Mouse (Mus musculus): ENCODE results near the gene Fam13c. TPM values are rescaled to one million over a fixed set of nuclear protein-coding genes. Genes with fewer than 3 reads are reported as not detected.
"Not testable (repeated sequence)": the region's sequence is repeated elsewhere in the genome, so short reads cannot be mapped to it uniquely, and the experiment has no call there.

The Fam13c gene
- polyA plus RNA-seq, 1 experiment = not detected

DNA sequence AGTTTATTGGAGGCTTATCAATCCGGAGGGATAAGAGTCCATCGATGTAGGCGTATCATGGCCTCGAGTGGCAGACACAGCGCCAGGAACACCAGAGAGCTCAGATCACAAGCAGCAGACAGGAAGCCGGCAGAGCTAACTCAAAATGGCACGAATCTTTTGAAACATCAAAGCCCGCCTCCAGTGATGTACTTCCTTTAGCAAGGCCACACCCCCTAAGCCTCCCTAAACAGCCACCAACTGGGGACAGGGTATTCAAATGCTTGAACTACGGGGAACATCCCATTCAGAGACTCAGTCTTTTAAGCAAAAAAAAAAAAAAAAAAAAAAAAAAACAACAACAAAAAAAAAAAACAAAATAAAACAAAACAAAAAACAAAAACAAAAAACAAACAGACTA is 10.9 kb upstream of the Fam13c start:
- no peak for TF ChIP-seq POLR2A (IDR thresholded peaks at IDR 0.05; ENCODE audit: borderline replicate concordance, low read depth, low read length)
- TF ChIP-seq CTCF (IDR thresholded peaks at IDR 0.05; ENCODE audit: low read depth, low read length) = no peak
- H3K4me3 ChIP-seq (ENCODE audit: insufficient read depth, low read length) = no peak overlapping the region
- H3K27ac ChIP-seq (ENCODE audit: insufficient read depth, low read depth, low read length) = no peak overlapping the region
- H3K4me1 ChIP-seq (ENCODE audit: control insufficient read depth, insufficient read depth, low read length) = no peaks in the 10 kb centered on the region

DNA sequence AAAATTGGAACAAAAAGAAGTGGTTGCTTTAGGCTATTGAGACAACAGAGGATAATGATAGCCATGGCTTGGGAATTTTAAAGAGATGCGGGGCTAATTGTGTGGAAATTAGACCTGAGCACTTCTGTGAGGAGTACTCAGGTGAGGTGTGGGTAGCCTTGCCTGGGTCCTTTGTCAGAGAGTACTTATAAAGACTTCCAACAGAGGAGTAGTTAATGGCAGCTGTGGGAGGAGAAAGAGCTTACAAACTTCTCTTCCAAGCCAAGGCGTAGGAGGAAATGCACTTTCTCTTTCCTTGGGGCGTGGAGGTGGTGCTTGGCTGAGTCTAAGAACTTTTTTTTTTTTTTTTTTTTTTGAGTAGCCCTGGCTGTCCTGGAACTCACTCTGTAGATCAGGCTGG is 6.9 kb upstream of the Fam13c start:
- Histone ChIP-seq H3K27ac (ENCODE audit: insufficient read depth, low read depth, low read length) (no peak overlapping the region), H3K4me1 (ENCODE audit: control insufficient read depth, insufficient read depth, low read length) (no peaks in the 10 kb centered on the region), H3K4me3 (ENCODE audit: insufficient read depth, low read length) (no peak overlapping the region)
- TF ChIP-seq POLR2A (IDR thresholded peaks at IDR 0.05; ENCODE audit: borderline replicate concordance, low read depth, low read length) = no peak
- TF ChIP-seq CTCF (IDR thresholded peaks at IDR 0.05; ENCODE audit: low read depth, low read length) = no peak

DNA sequence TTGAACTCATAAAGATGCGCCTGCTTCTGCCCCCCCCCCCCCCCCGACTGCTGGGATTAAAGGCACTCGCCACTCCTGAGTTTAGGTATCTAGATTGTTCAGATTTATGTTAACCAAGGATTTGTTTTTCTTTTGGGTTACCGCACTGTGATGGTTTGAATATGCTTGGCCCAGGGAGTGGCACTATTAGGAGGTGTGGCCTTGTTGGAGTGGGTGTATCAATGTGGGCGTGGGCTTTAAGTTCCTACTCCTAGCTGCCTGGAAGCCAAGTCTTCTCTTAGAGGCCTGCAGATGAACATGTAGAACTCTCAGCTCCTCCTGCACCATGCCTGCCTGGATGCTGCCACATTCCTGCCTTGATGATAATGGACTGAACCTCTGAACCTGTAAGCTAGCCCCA is 6.5 kb upstream of the Fam13c start:
- H3K4me1 ChIP-seq (ENCODE audit: control insufficient read depth, insufficient read depth, low read length); H3K27ac ChIP-seq (ENCODE audit: insufficient read depth, low read depth, low read length); H3K4me3 ChIP-seq (ENCODE audit: insufficient read depth, low read length): not testable (repeated sequence)

DNA sequence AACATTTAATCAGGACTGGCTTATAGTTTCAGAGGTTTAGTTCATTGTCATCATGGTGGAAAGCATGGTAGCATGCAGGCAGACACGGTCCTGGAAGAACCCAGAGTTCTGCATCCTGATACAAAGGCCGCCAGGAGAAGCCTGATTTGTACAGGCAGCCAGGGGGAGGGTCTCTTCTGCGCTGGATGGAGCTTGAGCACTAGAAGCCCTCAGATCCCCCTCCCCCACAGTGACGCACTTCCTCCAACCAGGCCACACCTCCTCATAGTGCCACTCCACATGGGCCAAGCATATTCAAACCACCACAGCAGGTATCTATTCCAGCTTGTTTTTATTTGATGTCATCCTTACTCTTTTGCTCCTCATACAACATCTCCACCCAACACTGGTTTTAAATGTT is 3.6 kb upstream of the Fam13c start:
- H3K4me1 ChIP-seq (ENCODE audit: control insufficient read depth, insufficient read depth, low read length) = no peaks in the 10 kb centered on the region
- no peak overlapping the region for H3K27ac ChIP-seq (ENCODE audit: insufficient read depth, low read depth, low read length)
- TF ChIP-seq POLR2A (IDR thresholded peaks at IDR 0.05; ENCODE audit: borderline replicate concordance, low read depth, low read length) (no peak), CTCF (IDR thresholded peaks at IDR 0.05; ENCODE audit: low read depth, low read length) (no peak)
- no peak overlapping the region for H3K4me3 ChIP-seq (ENCODE audit: insufficient read depth, low read length)

DNA sequence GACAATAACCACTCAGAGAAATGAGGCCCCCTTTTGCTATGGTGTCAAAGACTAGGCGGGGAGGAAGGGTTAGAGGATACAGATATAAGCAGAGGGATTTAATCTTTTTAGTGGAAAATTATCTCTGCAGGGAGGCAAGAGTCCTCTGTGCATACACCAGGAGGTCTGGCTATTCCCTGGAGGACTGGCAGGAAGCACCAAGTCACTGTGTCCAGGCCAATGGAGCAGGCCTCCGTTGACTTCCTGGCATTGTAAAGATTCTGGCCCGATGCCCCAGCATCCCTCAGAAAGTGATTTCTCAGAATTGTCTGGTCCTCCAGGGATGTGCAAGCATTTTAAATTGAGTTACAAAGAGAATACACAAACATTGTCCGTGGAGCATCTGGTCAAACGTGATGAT is 3.0 kb upstream of the Fam13c start:
- Histone ChIP-seq H3K4me3 (ENCODE audit: insufficient read depth, low read length) (no peak overlapping the region), H3K27ac (ENCODE audit: insufficient read depth, low read depth, low read length) (no peak overlapping the region), H3K4me1 (ENCODE audit: control insufficient read depth, insufficient read depth, low read length) (no peaks in the 10 kb centered on the region)
- TF ChIP-seq POLR2A (IDR thresholded peaks at IDR 0.05; ENCODE audit: borderline replicate concordance, low read depth, low read length) (no peak), CTCF (IDR thresholded peaks at IDR 0.05; ENCODE audit: low read depth, low read length) (no peak)

DNA sequence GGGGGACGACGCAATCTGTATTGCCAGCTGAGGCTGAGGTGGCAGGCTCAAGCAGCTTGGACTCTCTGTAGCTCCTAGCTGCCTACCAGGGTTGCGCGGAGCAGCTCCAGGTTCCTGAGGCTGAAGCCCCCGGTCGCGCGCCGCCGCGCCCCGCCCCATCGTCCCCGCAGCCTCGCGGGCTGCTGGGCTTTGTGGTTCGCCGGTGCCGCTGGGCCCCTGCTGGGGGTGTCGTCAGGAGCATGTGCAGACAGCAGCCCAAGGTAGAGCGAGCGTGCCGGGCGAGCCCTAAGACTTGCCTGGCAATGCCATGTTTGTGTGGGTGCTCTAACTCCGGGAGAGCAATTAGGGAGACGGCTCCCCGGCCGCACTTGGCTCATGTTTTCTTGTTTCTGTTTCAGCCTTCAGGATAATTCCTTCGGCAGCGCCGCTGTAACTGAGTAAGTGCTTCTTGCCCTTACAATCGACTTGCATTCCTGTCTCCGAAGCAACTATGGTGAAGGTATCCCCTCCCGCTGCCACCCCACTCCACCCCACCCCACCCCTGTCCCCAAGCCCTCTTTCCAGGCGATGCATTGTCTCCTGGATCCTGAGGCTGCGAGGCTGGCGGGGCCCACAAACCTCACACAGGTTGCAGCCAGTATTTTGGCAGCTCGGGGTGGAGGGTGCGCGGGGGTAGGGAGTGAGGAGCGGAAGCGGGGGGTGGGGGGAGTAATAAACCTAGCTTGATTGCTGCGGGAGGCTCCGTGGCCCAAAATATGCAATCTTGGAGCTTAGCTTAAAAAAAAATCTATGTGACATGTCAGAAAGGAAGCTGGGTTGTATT is 569 bp downstream of the Fam13c start:
- no peak overlapping the region for H3K4me3 ChIP-seq (ENCODE audit: insufficient read depth, low read length)
- H3K27ac ChIP-seq (ENCODE audit: insufficient read depth, low read depth, low read length) = no peak overlapping the region
- no peaks in the 10 kb centered on the region for H3K4me1 ChIP-seq (ENCODE audit: control insufficient read depth, insufficient read depth, low read length)
- TF ChIP-seq POLR2A (IDR thresholded peaks at IDR 0.05; ENCODE audit: borderline replicate concordance, low read depth, low read length) (no peak), CTCF (IDR thresholded peaks at IDR 0.05; ENCODE audit: low read depth, low read length) (no peak)

DNA sequence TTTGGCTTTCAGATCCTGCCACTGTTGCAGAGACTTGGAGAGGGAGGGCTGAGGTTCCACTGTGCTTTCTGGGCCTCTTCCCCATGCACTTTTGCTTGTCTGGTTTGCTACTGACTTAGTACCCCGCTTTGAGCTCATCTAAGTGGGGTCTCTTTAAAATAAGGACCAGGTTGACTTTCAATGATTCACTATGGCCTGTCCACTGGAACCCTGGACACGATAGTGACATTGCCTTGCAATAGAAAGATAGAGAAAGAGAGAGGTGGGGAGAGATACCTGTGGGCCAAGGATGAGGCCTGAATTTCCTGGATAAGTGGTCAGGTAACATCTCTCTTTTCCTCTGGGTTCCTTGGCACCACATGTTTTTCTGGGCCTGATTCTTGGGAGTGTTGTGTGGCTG is 1.9 kb downstream of the Fam13c start:
- no peak overlapping the region for H3K27ac ChIP-seq (ENCODE audit: insufficient read depth, low read depth, low read length)
- no peak overlapping the region for H3K4me3 ChIP-seq (ENCODE audit: insufficient read depth, low read length)
- H3K4me1 ChIP-seq (ENCODE audit: control insufficient read depth, insufficient read depth, low read length) = no peaks in the 10 kb centered on the region
- TF ChIP-seq POLR2A (IDR thresholded peaks at IDR 0.05; ENCODE audit: borderline replicate concordance, low read depth, low read length) (no peak), CTCF (IDR thresholded peaks at IDR 0.05; ENCODE audit: low read depth, low read length) (no peak)

DNA sequence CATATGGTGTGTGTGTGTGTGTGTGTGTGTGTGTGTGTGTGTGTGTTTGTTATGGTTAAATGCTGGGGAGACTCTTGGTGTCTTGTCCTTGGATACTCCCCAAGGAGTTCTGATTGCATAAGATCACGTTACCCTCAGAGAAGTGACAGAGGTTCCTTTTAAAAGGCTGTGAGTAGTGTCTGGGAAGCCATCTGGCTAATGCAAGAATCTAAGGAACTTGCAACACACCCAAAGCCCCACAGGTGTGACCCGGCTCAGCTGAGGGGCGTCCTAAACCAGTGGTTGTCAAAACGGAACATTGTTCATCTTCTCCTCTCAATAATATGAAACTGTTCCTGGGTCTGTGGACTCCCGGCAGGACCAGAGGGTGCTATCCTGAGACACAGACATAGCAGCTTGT is 2.3 kb downstream of the Fam13c start:
- no peak for TF ChIP-seq CTCF (IDR thresholded peaks at IDR 0.05; ENCODE audit: low read depth, low read length)
- TF ChIP-seq POLR2A (IDR thresholded peaks at IDR 0.05; ENCODE audit: borderline replicate concordance, low read depth, low read length) = no peak
- Histone ChIP-seq H3K4me1 (ENCODE audit: control insufficient read depth, insufficient read depth, low read length) (no peaks in the 10 kb centered on the region), H3K27ac (ENCODE audit: insufficient read depth, low read depth, low read length) (no peak overlapping the region), H3K4me3 (ENCODE audit: insufficient read depth, low read length) (no peak overlapping the region)

DNA sequence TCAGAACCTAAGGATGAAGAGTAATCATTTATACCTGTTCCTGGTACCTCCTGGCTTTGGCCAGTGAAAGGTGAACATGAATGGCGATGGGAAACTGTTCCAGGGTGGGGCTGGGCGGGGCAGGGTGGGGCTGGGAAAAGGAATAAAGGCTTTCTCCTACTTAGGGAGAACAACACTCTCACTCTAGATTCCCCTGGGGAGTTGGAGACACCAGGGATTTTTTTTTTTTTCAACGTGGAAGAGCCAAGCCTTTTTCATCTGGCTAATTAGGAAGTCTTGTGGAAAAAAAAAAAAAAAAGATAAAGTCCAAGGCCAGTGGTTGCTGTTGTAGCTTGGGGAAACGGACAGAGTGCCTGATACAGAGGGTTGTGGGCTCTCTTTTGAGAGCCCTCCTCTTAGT is 7.5 kb downstream of the Fam13c start:
- H3K4me1 ChIP-seq (ENCODE audit: control insufficient read depth, insufficient read depth, low read length) = no peaks in the 10 kb centered on the region
- TF ChIP-seq POLR2A (IDR thresholded peaks at IDR 0.05; ENCODE audit: borderline replicate concordance, low read depth, low read length) = no peak
- TF ChIP-seq CTCF (IDR thresholded peaks at IDR 0.05; ENCODE audit: low read depth, low read length) = no peak
- H3K4me3 ChIP-seq (ENCODE audit: insufficient read depth, low read length) = no peak overlapping the region
- H3K27ac ChIP-seq (ENCODE audit: insufficient read depth, low read depth, low read length) = no peak overlapping the region

DNA sequence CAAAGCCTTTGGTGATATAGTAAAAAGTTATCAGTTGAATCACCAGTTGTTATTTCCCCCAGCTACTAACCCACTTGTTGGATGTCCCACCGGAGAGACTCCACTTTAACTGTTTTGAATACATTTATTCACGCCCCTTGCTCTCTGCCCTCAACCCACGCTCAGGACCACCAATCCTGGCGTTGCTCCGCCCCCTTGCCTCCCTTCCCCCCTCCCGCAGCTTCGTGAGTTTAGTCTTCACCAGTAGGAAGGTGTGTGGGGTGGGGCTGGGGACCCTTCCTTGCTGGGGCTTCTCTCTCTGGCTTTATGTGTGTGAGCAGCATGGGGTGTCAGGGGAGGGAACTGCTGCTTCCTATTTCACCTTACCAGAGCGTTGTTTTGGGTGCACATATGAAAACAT is 8.9 kb downstream of the Fam13c start:
- H3K4me1 ChIP-seq (ENCODE audit: control insufficient read depth, insufficient read depth, low read length) = no peaks in the 10 kb centered on the region
- H3K27ac ChIP-seq (ENCODE audit: insufficient read depth, low read depth, low read length) = no peak overlapping the region
- TF ChIP-seq POLR2A (IDR thresholded peaks at IDR 0.05; ENCODE audit: borderline replicate concordance, low read depth, low read length) (no peak), CTCF (IDR thresholded peaks at IDR 0.05; ENCODE audit: low read depth, low read length) (no peak)
- H3K4me3 ChIP-seq (ENCODE audit: insufficient read depth, low read length) = no peak overlapping the region

DNA sequence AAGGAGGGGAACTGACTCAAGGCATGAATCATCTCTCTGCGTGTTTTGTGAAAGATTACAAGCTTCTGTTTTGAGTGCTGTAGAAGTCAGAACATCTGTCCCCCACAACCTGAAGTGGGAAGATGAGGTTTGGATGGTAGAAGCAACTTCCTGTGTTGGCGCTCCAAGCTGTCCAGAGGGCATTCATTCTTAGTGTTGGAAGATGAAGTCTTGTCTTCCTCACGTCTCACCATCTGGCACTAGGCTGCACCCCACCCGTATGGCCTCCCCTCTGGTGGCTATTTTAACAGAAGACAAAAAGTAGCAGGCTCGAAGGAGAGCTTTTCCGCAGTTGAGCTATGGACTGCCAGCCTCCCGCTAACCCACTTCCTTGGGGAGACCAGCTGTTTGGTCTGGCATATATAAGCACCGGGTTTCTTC is 15.6 kb downstream of the Fam13c start:
- no peak for TF ChIP-seq POLR2A (IDR thresholded peaks at IDR 0.05; ENCODE audit: borderline replicate concordance, low read depth, low read length)
- no peak for TF ChIP-seq CTCF (IDR thresholded peaks at IDR 0.05; ENCODE audit: low read depth, low read length)
- no peak overlapping the region for H3K4me3 ChIP-seq (ENCODE audit: insufficient read depth, low read length)
- H3K27ac ChIP-seq (ENCODE audit: insufficient read depth, low read depth, low read length) = no peak overlapping the region
- no peaks in the 10 kb centered on the region for H3K4me1 ChIP-seq (ENCODE audit: control insufficient read depth, insufficient read depth, low read length)
